Mouse (Mus musculus): ENCODE measurements around the gene Brwd3. TPM values are rescaled to one million over a fixed set of nuclear protein-coding genes. Genes with fewer than 3 reads are reported as not detected.

Gene Brwd3
- polyA plus RNA-seq (2016; fragmentation: Nextera tagmentation; extraction: Ambion mirVana), result 3.7 and 3.8 TPM in 2 replicates

- 9% methylated on average over 37 of the region's 39 CpGs for whole genome bisulfite sequencing
- Histone ChIP-seq H3K4me1 (no peaks in the 10 kb centered on the region), H3K27me3 (ENCODE audit: poor library complexity, severe bottlenecking) (no peaks in the 10 kb centered on the region), H3K4me3 (peak within 1 kb of the TSS; percentile 63), H3K36me3 (replicated peaks) (no peaks in the 10 kb centered on the region), H3K27ac (peak within 1 kb of the TSS; percentile 88), H3K9me3 (no peaks in the 10 kb centered on the region)
- peak; percentile 79 for DNase-seq (ENCODE audit: extremely low spot score, low spot score)
Observed at GRCm38 (mm10) chrX:108834090-108834774, at the start of gene Brwd3. Brwd3 (minus strand) TSS chrX:108834372.

DNA sequence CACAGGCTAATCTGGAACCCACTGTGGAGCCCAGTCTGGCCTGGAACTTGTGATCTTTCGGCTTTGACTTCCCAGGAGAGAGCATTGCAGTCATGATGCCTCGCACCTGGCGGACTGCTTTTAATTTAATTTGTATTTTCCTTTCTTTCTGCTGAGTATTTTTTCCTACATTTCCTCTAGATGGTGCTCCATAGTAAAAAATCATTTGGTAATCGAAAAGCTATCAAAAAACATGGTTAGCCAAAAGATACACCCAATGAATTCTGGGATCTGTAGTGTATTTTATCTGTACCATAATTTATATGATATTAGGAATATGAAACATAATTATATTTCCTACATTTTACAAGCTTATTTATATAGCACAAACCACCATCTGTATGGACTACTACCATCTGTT lies 28.5 kb upstream of the Brwd3 start:
- Histone ChIP-seq H3K36me3 (replicated peaks) (no peaks in the 10 kb centered on the region), H3K27ac (no peak overlapping the region), H3K4me1 (no peaks in the 10 kb centered on the region), H3K9me3 (no peaks in the 10 kb centered on the region), H3K27me3 (ENCODE audit: poor library complexity, severe bottlenecking) (no peaks in the 10 kb centered on the region), H3K4me3 (no peak overlapping the region)
- no peak for DNase-seq (ENCODE audit: extremely low spot score, low spot score)
- WGBS, result 88% methylated on average over 4 of the region's 4 CpGs

- H3K9me3 ChIP-seq, result no peaks in the 10 kb centered on the region
- 91% methylated on average over 2 of the region's 2 CpGs for WGBS
- H3K27ac ChIP-seq, result no peak overlapping the region
- H3K4me1 ChIP-seq, result no peaks in the 10 kb centered on the region
- no peak for DNase-seq (ENCODE audit: extremely low spot score, low spot score)
- no peaks in the 10 kb centered on the region for H3K27me3 ChIP-seq (ENCODE audit: poor library complexity, severe bottlenecking)
- no peak overlapping the region for H3K4me3 ChIP-seq
- no peaks in the 10 kb centered on the region for H3K36me3 ChIP-seq (replicated peaks)
Observed at GRCm38 (mm10) chrX:108842705-108843104, 8.5 kb upstream of the Brwd3 start.

DNA sequence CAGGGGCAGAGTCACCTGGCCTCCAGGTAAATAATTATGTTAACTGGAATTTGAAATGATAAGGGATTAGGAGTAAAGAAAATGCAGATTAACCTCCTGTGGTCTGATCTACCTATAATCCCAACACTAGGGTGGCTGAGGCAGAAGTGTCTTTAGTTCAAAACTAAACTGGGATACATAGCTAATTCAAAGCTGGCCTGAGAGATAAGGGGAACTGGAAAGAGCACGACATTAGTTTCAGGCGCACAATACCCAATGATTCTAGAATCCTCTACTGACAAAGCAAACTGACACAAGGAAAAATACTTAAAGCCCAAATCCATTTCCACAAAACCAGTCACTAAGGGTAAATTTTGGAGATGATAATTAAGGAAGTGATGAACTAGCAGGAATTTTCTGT lies 2.2 kb upstream of the Brwd3 start:
- WGBS, result 86% methylated on average over 2 of the region's 2 CpGs
- Histone ChIP-seq H3K27ac (no peak overlapping the region), H3K4me1 (no peaks in the 10 kb centered on the region), H3K4me3 (no peak overlapping the region), H3K9me3 (no peaks in the 10 kb centered on the region), H3K36me3 (replicated peaks) (no peaks in the 10 kb centered on the region), H3K27me3 (ENCODE audit: poor library complexity, severe bottlenecking) (no peaks in the 10 kb centered on the region)
- no peak for DNase-seq (ENCODE audit: extremely low spot score, low spot score)

DNA sequence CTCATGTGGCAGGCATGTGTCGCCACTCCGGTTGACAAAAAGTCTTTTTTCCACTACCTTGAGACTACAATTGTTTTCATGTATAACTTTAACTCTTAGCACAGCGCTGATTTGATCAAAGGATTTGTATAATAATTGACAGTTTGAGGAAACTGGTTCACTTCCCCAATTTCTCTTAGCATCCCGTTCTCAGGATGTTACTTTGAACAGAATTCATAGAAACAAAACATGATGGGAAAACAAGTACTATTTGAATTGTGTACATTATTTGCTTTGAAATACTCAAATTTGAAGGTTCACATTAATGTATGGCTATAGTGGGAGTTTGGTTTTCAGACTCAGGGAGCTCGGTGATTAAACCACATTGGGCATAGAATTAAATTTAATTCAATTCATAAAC lies 1.1 kb upstream of the Brwd3 start:
- H3K27ac ChIP-seq, result no peak overlapping the region
- H3K4me3 ChIP-seq, result peak overlapping the region; percentile 63

GRCm38 (mm10) chrX:108833381-108834020 lies 671 bp downstream of the Brwd3 start:
- Histone ChIP-seq H3K36me3 (replicated peaks) (no peaks in the 10 kb centered on the region), H3K4me3 (peak overlapping the region; percentile 63), H3K27ac (peak overlapping the region; percentile 88), H3K4me1 (no peaks in the 10 kb centered on the region), H3K27me3 (ENCODE audit: poor library complexity, severe bottlenecking) (no peaks in the 10 kb centered on the region), H3K9me3 (no peaks in the 10 kb centered on the region)
- WGBS, result 28% methylated on average over 21 of the region's 21 CpGs
- DNase-seq (ENCODE audit: extremely low spot score, low spot score), result peak; percentile 27

More for the DNA sequence above, 1.1 kb upstream of the Brwd3 start:
- no peaks in the 10 kb centered on the region for H3K4me1 ChIP-seq
- no peaks in the 10 kb centered on the region for H3K36me3 ChIP-seq (replicated peaks)
- DNase-seq (ENCODE audit: extremely low spot score, low spot score), result no peak
- H3K9me3 ChIP-seq, result no peaks in the 10 kb centered on the region
- WGBS, result 77% methylated on average over 5 of the region's 5 CpGs
- H3K27me3 ChIP-seq (ENCODE audit: poor library complexity, severe bottlenecking), result no peaks in the 10 kb centered on the region

GRCm38 (mm10) chrX:108832674-108833189 lies 1.4 kb downstream of the Brwd3 start:
- Histone ChIP-seq H3K4me3 (peak overlapping the region; percentile 63), H3K9me3 (no peaks in the 10 kb centered on the region), H3K27me3 (ENCODE audit: poor library complexity, severe bottlenecking) (no peaks in the 10 kb centered on the region), H3K27ac (peak overlapping the region; percentile 88), H3K36me3 (replicated peaks) (no peaks in the 10 kb centered on the region), H3K4me1 (no peaks in the 10 kb centered on the region)
- peak; percentile 55 for DNase-seq (ENCODE audit: extremely low spot score, low spot score)
- 17% methylated on average over 13 of the region's 13 CpGs for whole genome bisulfite sequencing

GRCm38 (mm10) chrX:108831231-108831630 lies 2.9 kb downstream of the Brwd3 start:
- Histone ChIP-seq H3K4me3 (no peak overlapping the region), H3K9me3 (no peaks in the 10 kb centered on the region), H3K27ac (no peak overlapping the region), H3K27me3 (ENCODE audit: poor library complexity, severe bottlenecking) (no peaks in the 10 kb centered on the region), H3K4me1 (no peaks in the 10 kb centered on the region), H3K36me3 (replicated peaks) (no peaks in the 10 kb centered on the region)
- DNase-seq (ENCODE audit: extremely low spot score, low spot score), result no peak

GRCm38 (mm10) chrX:108828111-108828510 lies 6.1 kb downstream of the Brwd3 start:
- no peak overlapping the region for H3K4me3 ChIP-seq
- WGBS, result 73% methylated on average over 2 of the region's 2 CpGs

DNA sequence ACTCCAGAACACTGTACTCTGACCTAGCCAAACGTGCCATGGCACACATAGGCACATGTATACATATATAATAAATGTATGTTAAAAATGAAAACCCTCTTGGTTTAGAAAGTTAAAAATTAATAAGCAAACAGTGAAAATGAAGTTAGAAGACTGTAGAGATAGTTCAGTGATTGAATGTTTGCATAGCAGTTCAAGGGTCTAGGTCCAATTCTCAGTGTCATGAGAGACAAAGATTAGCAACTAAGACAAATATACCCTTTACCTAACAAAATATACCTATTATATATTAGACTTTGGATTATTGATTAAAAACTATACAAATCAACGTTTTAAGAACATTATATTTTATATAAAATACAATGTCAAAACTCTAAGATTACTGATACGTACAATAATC lies 36.9 kb downstream of the Brwd3 start:
- no peak for DNase-seq (ENCODE audit: extremely low spot score, low spot score)
- Histone ChIP-seq H3K4me3 (no peak overlapping the region), H3K36me3 (replicated peaks) (no peaks in the 10 kb centered on the region), H3K4me1 (no peaks in the 10 kb centered on the region), H3K27me3 (ENCODE audit: poor library complexity, severe bottlenecking) (no peaks in the 10 kb centered on the region), H3K9me3 (no peaks in the 10 kb centered on the region), H3K27ac (no peak overlapping the region)
- 83% methylated on average over 3 of the region's 3 CpGs for WGBS

More at GRCm38 (mm10) chrX:108828111-108828510, 6.1 kb downstream of the Brwd3 start:
- no peaks in the 10 kb centered on the region for H3K9me3 ChIP-seq
- H3K27ac ChIP-seq, result no peak overlapping the region
- no peak for DNase-seq (ENCODE audit: extremely low spot score, low spot score)
- H3K36me3 ChIP-seq (replicated peaks), result peaks cover 9% of the 10 kb centered on the region
- no peaks in the 10 kb centered on the region for H3K4me1 ChIP-seq
- H3K27me3 ChIP-seq (ENCODE audit: poor library complexity, severe bottlenecking), result no peaks in the 10 kb centered on the region

- WGBS, result 92% methylated on average over 4 of the region's 4 CpGs
- no peak overlapping the region for H3K4me3 ChIP-seq
- H3K9me3 ChIP-seq, result no peaks in the 10 kb centered on the region
- H3K27ac ChIP-seq, result no peak overlapping the region
- no peaks in the 10 kb centered on the region for H3K36me3 ChIP-seq (replicated peaks)
- H3K27me3 ChIP-seq (ENCODE audit: poor library complexity, severe bottlenecking), result no peaks in the 10 kb centered on the region
- no peak for DNase-seq (ENCODE audit: extremely low spot score, low spot score)
- H3K4me1 ChIP-seq, result no peaks in the 10 kb centered on the region
Observed at GRCm38 (mm10) chrX:108783724-108784123, 50.4 kb downstream of the Brwd3 start.

- Histone ChIP-seq H3K4me1 (peaks cover 6% of the 10 kb centered on the region; the same call in 1 of the 2 replicates), H3K27me3 (ENCODE audit: poor library complexity, severe bottlenecking) (no peaks in the 10 kb centered on the region; the same call in 1 of the 2 replicates), H3K9me3 (no peaks in the 10 kb centered on the region), H3K27ac (no peak overlapping the region), H3K4me3 (no peak overlapping the region), H3K36me3 (replicated peaks) (no peaks in the 10 kb centered on the region)
- no peak for DNase-seq (ENCODE audit: extremely low spot score, low spot score)
Observed at GRCm38 (mm10) chrX:108731755-108732154, 102.4 kb downstream of the Brwd3 start.

GRCm38 (mm10) chrX:108729564-108729963 lies 104.6 kb downstream of the Brwd3 start:
- 65% methylated on average over 1 of the region's 1 CpGs for WGBS
- H3K27me3 ChIP-seq (ENCODE audit: poor library complexity, severe bottlenecking), result no peaks in the 10 kb centered on the region; the same call in 1 of the 2 replicates
- no peak overlapping the region for H3K4me3 ChIP-seq
- peaks cover 6% of the 10 kb centered on the region; the same call in 1 of the 2 replicates for H3K4me1 ChIP-seq
- no peaks in the 10 kb centered on the region for H3K9me3 ChIP-seq
- H3K27ac ChIP-seq, result no peak overlapping the region
- no peaks in the 10 kb centered on the region for H3K36me3 ChIP-seq (replicated peaks)
- DNase-seq (ENCODE audit: extremely low spot score, low spot score), result no peak
